Mouse (Mus musculus) brain, embryonic 14.5 days (tissue): ENCODE data around the gene Zfp772. TPM values are rescaled to one million over a fixed set of nuclear protein-coding genes. Genes with fewer than 3 reads are reported as not detected.
"Not testable (repeated sequence)": the region's sequence is repeated elsewhere in the genome, so short reads cannot be mapped to it uniquely, and the experiment has no call there.

ENCODE experiments used
- DNase-seq: peaks from one replicate; pipeline ENCODE4 v3.0.0-alpha.2; 2011; ENCODE audit warnings: low read depth
- CTCF ChIP-seq: fragments of 200-500 bp; IDR thresholded peaks from 2 replicates; pipeline ENCODE4 v1.5.1; 2012; ENCODE audit warnings: inconsistent platforms, mild to moderate bottlenecking, moderate library complexity, borderline replicate concordance; ENCODE audit not compliant: insufficient read depth, insufficient read length; ENCODE audit errors: extremely low read depth
- POLR2A ChIP-seq: fragments of 200-500 bp; IDR thresholded peaks from 2 replicates; pipeline ENCODE4 v1.6.1; 2012; ENCODE audit warnings: mild to moderate bottlenecking, inconsistent platforms, borderline replicate concordance; ENCODE audit not compliant: poor library complexity, insufficient read depth, insufficient read length, severe bottlenecking; ENCODE audit errors: extremely low read depth
- polyA plus RNA-seq: library from polyadenylated mRNA; depleted of rRNA; stranded (reverse); fragments of >200 nt; gene quantifications from 2 replicates; pipeline ENCODE4 v1.2.3, GENCODE M21; 2012; rRNA removed

Gene Zfp772
- 8.3 and 11.0 TPM in 2 replicates for polyA plus RNA-seq

DNA sequence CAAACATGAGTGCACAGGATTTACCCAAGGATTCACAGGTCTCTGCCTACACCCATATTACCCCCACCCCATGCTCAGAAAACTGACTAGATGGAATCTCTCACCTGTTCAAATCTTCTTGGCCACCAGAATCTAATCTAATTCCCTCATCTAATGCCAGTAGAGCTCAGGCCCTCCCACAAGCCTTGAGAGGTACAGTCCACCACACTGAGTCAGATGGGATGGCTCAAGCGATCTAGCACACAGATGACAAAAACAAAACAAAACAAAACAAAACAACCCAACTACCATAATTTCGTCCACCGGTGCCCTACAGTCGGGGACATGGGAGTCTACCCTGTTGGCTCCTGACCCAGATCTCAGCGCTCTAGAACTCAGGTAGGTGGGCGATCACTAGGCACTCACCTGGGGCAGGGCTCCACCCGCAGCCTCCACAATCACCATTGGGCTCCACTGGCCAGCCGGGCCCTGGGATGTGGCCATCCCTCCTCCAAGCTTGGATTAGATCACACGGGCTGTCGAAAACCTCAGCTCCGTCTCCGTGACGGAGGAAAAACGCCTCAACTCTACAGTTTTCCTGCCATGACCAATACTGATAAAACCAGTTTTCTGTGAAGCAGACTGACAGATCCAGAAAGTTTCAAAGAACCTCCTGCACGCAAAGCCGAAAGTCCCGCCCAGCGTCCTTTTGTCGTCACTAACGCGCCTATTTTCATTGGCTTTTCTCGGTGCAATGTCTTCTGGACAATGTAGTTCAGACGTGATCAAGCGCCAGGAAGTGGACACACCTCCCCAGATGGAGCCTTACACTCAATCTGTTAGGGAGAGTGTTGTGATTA, at the start of gene Zfp772:
Gene Zfp772 (minus strand): TSS at position 686 of the 839 bp plus-strand sequence.
- peak; percentile 84 for DNase-seq

DNA sequence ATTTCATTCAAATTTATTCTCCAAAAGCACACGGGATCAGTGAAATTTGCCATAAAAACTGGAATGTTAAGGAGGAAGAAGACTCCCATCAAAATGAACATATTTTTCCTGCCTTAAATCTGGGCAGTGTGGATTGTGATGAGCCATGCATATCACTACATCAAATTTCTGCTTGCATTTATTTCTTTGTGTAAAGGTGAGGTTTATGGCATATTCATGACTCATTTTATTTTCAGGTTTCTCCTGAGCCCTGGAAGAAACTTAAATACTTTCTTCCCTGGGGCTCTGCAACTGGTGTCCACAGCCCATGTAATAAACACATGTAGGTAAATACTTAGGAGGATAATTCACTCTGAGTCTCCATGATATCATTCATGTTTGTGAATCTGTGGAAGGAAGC, 37.4 kb upstream of the Zfp772 start, which contains the start of gene Vmn2r29:
Gene Vmn2r29 (minus strand): TSS at position 101 of the 400 bp plus-strand sequence.
- not testable (repeated sequence) for DNase-seq

- no peak for TF ChIP-seq POLR2A
- TF ChIP-seq CTCF = peak; percentile 85
Observed at GRCm38 (mm10) chr7:7188191-7188942, 21.4 kb downstream of the Zfp772 start.

GRCm38 (mm10) chr7:7187417-7188190, 22.2 kb downstream of the Zfp772 start:
- TF ChIP-seq POLR2A = no peak
- TF ChIP-seq CTCF = no peak
- no peak for DNase-seq

More at GRCm38 (mm10) chr7:7188191-7188942, 21.4 kb downstream of the Zfp772 start:
- DNase-seq = peak; percentile 85

DNA sequence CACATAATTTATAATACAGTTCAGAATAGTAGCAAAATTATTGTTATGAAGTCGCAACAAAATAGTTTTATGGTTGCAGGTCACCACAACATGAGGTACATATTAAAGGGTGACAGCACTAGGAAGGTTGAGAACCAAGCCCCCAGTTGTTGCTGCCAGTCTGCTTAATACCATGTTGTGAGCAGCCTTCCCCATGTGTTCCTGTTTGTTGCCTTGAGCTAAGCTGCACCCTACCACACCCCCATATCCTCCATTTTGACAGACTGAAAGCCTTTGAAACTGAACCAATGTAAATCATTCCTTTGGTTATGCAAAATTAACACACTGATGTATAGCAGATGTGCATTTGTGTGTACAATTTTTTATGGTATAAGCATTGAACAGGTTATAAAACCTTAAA, 23.9 kb downstream of the Zfp772 start:
- TF ChIP-seq POLR2A (no peak), CTCF (no peak)
- no peak for DNase-seq

DNA sequence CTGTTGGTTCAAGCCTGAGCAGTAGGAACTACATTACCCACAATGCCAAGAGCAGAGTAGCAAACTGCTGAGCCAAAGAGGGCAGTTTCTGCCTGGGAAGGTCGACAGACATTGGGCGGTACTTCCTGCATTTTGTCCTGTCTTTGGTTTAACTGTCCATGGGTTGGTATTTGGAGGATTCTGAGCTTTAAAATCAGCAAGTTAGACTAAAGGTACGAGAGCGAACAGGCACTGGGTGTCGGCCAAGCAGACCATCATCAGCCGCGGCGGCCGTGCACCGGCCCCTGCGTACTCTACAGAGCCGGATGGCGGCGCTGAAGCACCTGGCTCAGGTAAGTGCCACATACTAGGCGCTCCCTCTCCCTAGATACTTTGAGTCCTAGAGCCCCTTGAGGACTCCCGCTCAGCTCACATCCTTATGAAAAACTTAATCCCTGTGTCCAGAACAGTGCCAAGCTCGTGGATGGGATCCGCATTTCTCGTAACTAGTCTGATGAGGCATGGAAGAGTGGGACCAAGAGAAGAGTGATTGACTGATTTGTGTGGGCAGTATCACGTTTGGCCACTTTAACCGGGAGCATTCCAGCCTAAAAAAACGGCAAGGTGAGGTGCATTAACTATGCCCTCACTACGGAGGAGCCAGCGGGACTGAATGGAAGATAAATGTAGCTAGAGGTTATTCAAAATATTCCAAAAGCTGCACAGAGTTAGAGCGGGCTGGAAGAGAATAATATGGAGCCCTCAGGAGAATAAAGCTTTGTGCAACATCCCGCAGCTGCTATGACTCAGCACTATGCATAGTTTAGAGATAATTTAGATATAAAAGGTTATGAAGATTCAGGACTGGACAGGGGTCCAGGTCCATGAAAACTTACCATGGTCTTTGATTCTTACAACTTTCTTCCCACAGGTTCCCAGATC, 38.3 kb downstream of the Zfp772 start, which contains the start of gene Zfp418:
Gene Zfp418 (plus strand): TSS at position 104 of the 921 bp plus-strand sequence.
- peak; percentile 93 for DNase-seq
- TF ChIP-seq CTCF = no peak
- peak; percentile 31; the same call in 1 of the 2 replicates for TF ChIP-seq POLR2A

Other genes with a start within 250 kb of the Zfp772 start
- 0.05 and 0.08 TPM in 2 replicates for gene Aurkc, start 214.7 kb downstream of the Zfp772 start, polyA plus RNA-seq
- gene Zfp954, start 88.5 kb downstream of the Zfp772 start, polyA plus RNA-seq = 20.1 and 23.0 TPM in 2 replicates
- gene Zfp773, start 73.2 kb downstream of the Zfp772 start, polyA plus RNA-seq = 4.6 and 7.9 TPM in 2 replicates
- 3.0 and 3.2 TPM in 2 replicates for gene Zfp418, start 38.7 kb downstream of the Zfp772 start, polyA plus RNA-seq
- 1.6 and 4.0 TPM in 2 replicates for gene Vmn2r29, start 37.3 kb upstream of the Zfp772 start, polyA plus RNA-seq
- 4.1 and 5.6 TPM in 2 replicates for gene Gm45844, start 68.3 kb upstream of the Zfp772 start, polyA plus RNA-seq
- gene Clcn4, start 90.9 kb upstream of the Zfp772 start, polyA plus RNA-seq = 67.0 and 90.5 TPM in 2 replicates
- gene Vmn2r30, start 127.6 kb upstream of the Zfp772 start, polyA plus RNA-seq = not detected in 2 replicates
- gene Gm45783, start 164.6 kb upstream of the Zfp772 start, polyA plus RNA-seq = not detected in 2 replicates
- gene Vmn2r31, start 189.7 kb upstream of the Zfp772 start, polyA plus RNA-seq = not detected in 2 replicates